Mouse (Mus musculus) spleen, postnatal 10 days (tissue): ENCODE results near the gene Pde8b.

Experiments used
- DNase-seq, 2 experiments: peaks; one replicate each; pipeline ENCODE4 v3.0.0; 2021 to 2022; ENCODE audit warnings: low spot score in 2 of 2

Gene Pde8b

GRCm38 (mm10) chr13:95249511-95250456, at the start of gene Pde8b:
TSS of gene Pde8b (minus strand) at chr13:95250336.
- DNase-seq, result no peak

- no peak for DNase-seq
These were observed 41.8 kb upstream of the Pde8b start for GRCm38 (mm10) chr13:95291983-95292382.

- no peak for DNase-seq
These were observed 37.9 kb upstream of the Pde8b start for GRCm38 (mm10) chr13:95288027-95288426.

- peak in 1 of 2 experiments; percentile 35 for DNase-seq
These were observed 36.9 kb upstream of the Pde8b start for GRCm38 (mm10) chr13:95286989-95287388.

- no peak for DNase-seq
These were observed 31.9 kb upstream of the Pde8b start for GRCm38 (mm10) chr13:95281740-95282673.

GRCm38 (mm10) chr13:95278426-95279025, 28.4 kb upstream of the Pde8b start:
- DNase-seq, result no peak

GRCm38 (mm10) chr13:95264691-95265090, 14.6 kb upstream of the Pde8b start:
- DNase-seq, result no peak

- DNase-seq, result no peak
These were observed 11.0 kb upstream of the Pde8b start for GRCm38 (mm10) chr13:95260886-95261789.

GRCm38 (mm10) chr13:95260391-95260790, 10.3 kb upstream of the Pde8b start:
- DNase-seq, result no peak

- no peak for DNase-seq
These were observed 6.9 kb upstream of the Pde8b start for GRCm38 (mm10) chr13:95257083-95257482.

GRCm38 (mm10) chr13:95255083-95255482, 4.9 kb upstream of the Pde8b start:
- no peak for DNase-seq

- DNase-seq, result no peak
These were observed 7.1 kb downstream of the Pde8b start for GRCm38 (mm10) chr13:95243026-95243425.

- no peak for DNase-seq
These were observed 12.6 kb downstream of the Pde8b start for GRCm38 (mm10) chr13:95237488-95237887.

GRCm38 (mm10) chr13:95235261-95235660, 14.9 kb downstream of the Pde8b start:
- no peak for DNase-seq

- DNase-seq, result no peak
These were observed 18.6 kb downstream of the Pde8b start for GRCm38 (mm10) chr13:95231366-95232138.

GRCm38 (mm10) chr13:95230326-95230725, 19.8 kb downstream of the Pde8b start:
- no peak for DNase-seq

- no peak for DNase-seq
These were observed 25.6 kb downstream of the Pde8b start for GRCm38 (mm10) chr13:95224491-95224890.

GRCm38 (mm10) chr13:95223427-95223772, 26.7 kb downstream of the Pde8b start:
- no peak for DNase-seq

- no peak for DNase-seq
These were observed 27.3 kb downstream of the Pde8b start for GRCm38 (mm10) chr13:95222569-95223426.
